Mouse (Mus musculus) limb, embryonic 14.5 days (tissue): Measurements from ENCODE around the gene Acyp1. TPM values are rescaled to one million over a fixed set of nuclear protein-coding genes. Genes with fewer than 3 reads are reported as not detected.

Experiments used
- ATAC-seq: fragments of 200-750 bp; cut with Nextera tagmentation; 2 replicates; pipeline ENCODE4 v1.8.0; 2017; ENCODE audit warnings: low read depth, moderate number of reproducible peaks, moderate TSS enrichment; ENCODE audit not compliant: low FRiP score
- DNase-seq: peaks from one replicate; pipeline ENCODE4 v3.0.0-alpha.2; 2015; ENCODE audit warnings: low spot score
- H3K27ac ChIP-seq: fragments of 300-500 bp; sonication (generic); replicated peaks from 2 replicates; pipeline ENCODE4 v1.5.1; 2014; ENCODE audit warnings: low read depth, mild to moderate bottlenecking, low read length, moderate library complexity, mixed read lengths
- H3K27me3 ChIP-seq: fragments of 300-500 bp; sonication (generic); 2 replicates; pipeline ENCODE4 v1.6.1; 2014; ENCODE audit warnings: low read length, mixed read lengths; ENCODE audit not compliant: control insufficient read depth, insufficient read depth
- H3K36me3 ChIP-seq: fragments of 300-500 bp; sonication (generic); 2 replicates; pipeline ENCODE4 v1.6.1; 2014; ENCODE audit warnings: mild to moderate bottlenecking, low read length, moderate library complexity, mixed read lengths; ENCODE audit not compliant: control insufficient read depth, insufficient read depth
- H3K4me1 ChIP-seq: fragments of 300-500 bp; sonication (generic); 2 replicates; pipeline ENCODE4 v1.6.1; 2014; ENCODE audit warnings: antibody characterized with exemption, low read length, mixed read lengths; ENCODE audit not compliant: control insufficient read depth, insufficient read depth
- H3K4me2 ChIP-seq: fragments of 300-500 bp; sonication (generic); replicated peaks from 2 replicates; pipeline ENCODE4 v1.6.1; 2014; ENCODE audit warnings: low read depth, mild to moderate bottlenecking, low read length, moderate library complexity; ENCODE audit not compliant: severe bottlenecking
- H3K4me3 ChIP-seq: fragments of 300-500 bp; sonication (generic); replicated peaks from 2 replicates; pipeline ENCODE4 v1.5.1; 2014; ENCODE audit warnings: low read length
- H3K9ac ChIP-seq: fragments of 300-500 bp; sonication (generic); 2 replicates; pipeline ENCODE4 v1.6.1; 2014; ENCODE audit warnings: mild to moderate bottlenecking, low read depth, low read length, moderate library complexity; ENCODE audit not compliant: severe bottlenecking
- H3K9me3 ChIP-seq: fragments of 300-500 bp; sonication (generic); 2 replicates; pipeline ENCODE4 v1.6.1; 2016; ENCODE audit warnings: low read length; ENCODE audit not compliant: control insufficient read depth
- POLR2A ChIP-seq: fragments of 200-500 bp; IDR thresholded peaks from 2 replicates; pipeline ENCODE4 v1.8.0; 2012; ENCODE audit warnings: inconsistent platforms, mild to moderate bottlenecking, moderate library complexity, borderline replicate concordance; ENCODE audit not compliant: insufficient read depth, insufficient read length; ENCODE audit errors: extremely low read depth
- WGBS: fragments of 180-500 bp; shearing (Covaris S2); extraction: QIAGEN DNeasy Blood & Tissue Kit; methylation state at CpG from one replicate; pipeline ENCODE4 v1.1.7; 2014; 5-methylcytosine and 5-hydroxymethylcytosine counted together
- polyA plus RNA-seq, 2 experiments: library from polyadenylated mRNA; depleted of rRNA in 1 of 2; stranded (reverse) in 1 of 2; unstranded in 1 of 2; fragments of >200 nt; fragmentation: Nextera tagmentation in 1 of 2; extraction: Ambion mirVana in 1 of 2; gene quantifications; 2 replicates each; pipeline versions ENCODE4 v1.2.1 to v1.2.3; 2012 to 2014

The Acyp1 gene
- polyA plus RNA-seq (2012; rRNA removed) (20.2 and 32.3 TPM in 2 replicates), polyA plus RNA-seq (2014; fragmentation: Nextera tagmentation; extraction: Ambion mirVana) (40.6 and 45.3 TPM in 2 replicates)

- Histone ChIP-seq H3K4me2 (peak within 1 kb of the TSS; percentile 61), H3K27ac (peak within 1 kb of the TSS; percentile 78), H3K9me3 (no peaks in the 10 kb centered on the region), H3K4me1 (peaks cover 5% of the 10 kb centered on the region; the same call in 1 of the 2 replicates), H3K4me3 (peak within 1 kb of the TSS; percentile 41), H3K9ac (peak within 1 kb of the TSS; percentile 58), H3K36me3 (no peaks in the 10 kb centered on the region), H3K27me3 (no peaks in the 10 kb centered on the region)
- ATAC-seq (peak; percentile 58), DNase-seq (peak; percentile 46)
- WGBS: 9% methylated on average over 16 of the region's 21 CpGs
- TF ChIP-seq POLR2A: peak; percentile 27; the same call in 1 of the 2 replicates
Observed at GRCm38 (mm10) chr12:85287809-85288485, at the start of gene Acyp1. Acyp1 (minus strand) TSS chr12:85288438.

- TF ChIP-seq POLR2A: no peak
- Histone ChIP-seq H3K4me3 (peak overlapping the region; percentile 97), H3K4me1 (peaks cover 11% of the 10 kb centered on the region), H3K36me3 (peaks cover 38% of the 10 kb centered on the region), H3K9me3 (no peaks in the 10 kb centered on the region), H3K27ac (no peak overlapping the region), H3K4me2 (peak overlapping the region; percentile 62), H3K9ac (no peak overlapping the region), H3K27me3 (no peaks in the 10 kb centered on the region)
- 86% methylated on average over 6 of the region's 6 CpGs for WGBS
- ATAC-seq: no peak
- no peak for DNase-seq
Observed at GRCm38 (mm10) chr12:85337567-85338311, 49.5 kb upstream of the Acyp1 start.

GRCm38 (mm10) chr12:85330153-85330552, 41.9 kb upstream of the Acyp1 start:
- Histone ChIP-seq H3K4me3 (no peak overlapping the region), H3K4me1 (no peaks in the 10 kb centered on the region), H3K36me3 (peaks cover 87% of the 10 kb centered on the region), H3K27me3 (no peaks in the 10 kb centered on the region), H3K4me2 (no peak overlapping the region), H3K9ac (no peak overlapping the region), H3K9me3 (no peaks in the 10 kb centered on the region), H3K27ac (no peak overlapping the region)
- 94% methylated on average over 7 of the region's 7 CpGs for WGBS
- DNase-seq (no peak), ATAC-seq (no peak)
- no peak for TF ChIP-seq POLR2A

- Histone ChIP-seq H3K4me3 (no peak overlapping the region), H3K4me1 (peaks cover 3% of the 10 kb centered on the region; the same call in 1 of the 2 replicates), H3K36me3 (peaks cover 96% of the 10 kb centered on the region), H3K4me2 (no peak overlapping the region), H3K27ac (no peak overlapping the region), H3K9ac (no peak overlapping the region), H3K9me3 (no peaks in the 10 kb centered on the region), H3K27me3 (no peaks in the 10 kb centered on the region)
- ATAC-seq: no peak
- DNase-seq: no peak
- WGBS: 53% methylated on average over 3 of the region's 3 CpGs
- TF ChIP-seq POLR2A: no peak
Observed at GRCm38 (mm10) chr12:85308651-85309050, 20.4 kb upstream of the Acyp1 start.

GRCm38 (mm10) chr12:85305247-85305892, 17.1 kb upstream of the Acyp1 start:
- Histone ChIP-seq H3K9me3 (no peaks in the 10 kb centered on the region), H3K4me2 (no peak overlapping the region), H3K27ac (0 out of 2 replicates have a peak overlapping the region, but pooled peaks have one; percentile 4), H3K27me3 (no peaks in the 10 kb centered on the region), H3K9ac (no peak overlapping the region), H3K4me3 (no peak overlapping the region), H3K4me1 (peaks cover 3% of the 10 kb centered on the region; the same call in 1 of the 2 replicates), H3K36me3 (peaks cover 95% of the 10 kb centered on the region)
- ATAC-seq: peak; percentile 78; the same call in 1 of the 2 replicates
- TF ChIP-seq POLR2A: no peak
- 47% methylated on average over 16 of the region's 16 CpGs for WGBS
- DNase-seq: peak; percentile 89
